Mouse (Mus musculus): ENCODE results near the gene Agxt2. TPM values are rescaled to one million over a fixed set of nuclear protein-coding genes. Genes with fewer than 3 reads are reported as not detected.
A peak's percentile ranks its signal among the peaks of the same experiment; 100 is the strongest.

Gene Agxt2
- polyA plus RNA-seq, 1 experiment from 2014 or later = not detected

- H3K36me3 ChIP-seq (replicated peaks) = no peaks in the 10 kb centered on the region
- no peak for DNase-seq (ENCODE audit: low spot score)
- no peaks in the 10 kb centered on the region for H3K4me1 ChIP-seq
- H3K9me3 ChIP-seq = no peaks in the 10 kb centered on the region
- no peak overlapping the region for H3K27ac ChIP-seq (replicated peaks)
- H3K27me3 ChIP-seq (replicated peaks; ENCODE audit: low read depth, poor library complexity, severe bottlenecking) = no peaks in the 10 kb centered on the region
- H3K4me3 ChIP-seq = no peak overlapping the region
- 78% methylated on average over 2 of the region's 2 CpGs for WGBS
Observed at GRCm38 (mm10) chr15:10387263-10387662, 28.9 kb downstream of the Agxt2 start.

GRCm38 (mm10) chr15:10399795-10400194 is 41.5 kb downstream of the Agxt2 start:
- WGBS = 64% methylated on average over 2 of the region's 2 CpGs
- DNase-seq (ENCODE audit: low spot score) = no peak
- H3K27me3 ChIP-seq (replicated peaks; ENCODE audit: low read depth, poor library complexity, severe bottlenecking) = no peaks in the 10 kb centered on the region

DNA sequence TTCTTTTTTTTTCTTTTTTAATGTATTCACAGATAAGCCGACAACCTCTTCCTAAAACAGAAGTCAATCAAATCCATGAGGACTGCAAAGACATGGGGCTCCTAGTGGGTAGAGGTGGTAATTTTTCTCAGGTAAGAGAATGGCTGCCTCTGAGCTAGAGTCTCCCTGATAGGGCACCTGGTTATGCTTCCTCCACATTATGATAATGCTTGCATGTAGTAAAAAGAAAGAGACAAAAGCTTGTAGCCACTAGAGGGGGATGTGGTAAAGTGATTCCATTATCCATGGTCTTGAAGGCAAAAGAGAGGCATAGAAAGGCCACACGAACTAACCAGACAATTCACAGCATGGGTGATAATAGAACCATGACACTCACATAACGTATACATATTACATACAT is 42.1 kb downstream of the Agxt2 start:
- Histone ChIP-seq H3K9me3 (no peaks in the 10 kb centered on the region), H3K27me3 (replicated peaks; ENCODE audit: low read depth, poor library complexity, severe bottlenecking) (no peaks in the 10 kb centered on the region), H3K27ac (replicated peaks) (no peak overlapping the region), H3K4me3 (no peak overlapping the region), H3K36me3 (replicated peaks) (no peaks in the 10 kb centered on the region), H3K4me1 (peaks cover 5% of the 10 kb centered on the region; the same call in 1 of the 2 replicates)
- 66% methylated on average over 3 of the region's 3 CpGs for WGBS
- DNase-seq (ENCODE audit: low spot score) = no peak

More at GRCm38 (mm10) chr15:10399795-10400194, 41.5 kb downstream of the Agxt2 start:
- H3K4me1 ChIP-seq = peaks cover 5% of the 10 kb centered on the region; the same call in 1 of the 2 replicates
- no peaks in the 10 kb centered on the region for H3K9me3 ChIP-seq
- no peak overlapping the region for H3K4me3 ChIP-seq
- H3K36me3 ChIP-seq (replicated peaks) = no peaks in the 10 kb centered on the region
- H3K27ac ChIP-seq (replicated peaks) = no peak overlapping the region

GRCm38 (mm10) chr15:10409842-10410241 is 51.5 kb downstream of the Agxt2 start:
- no peak for DNase-seq (ENCODE audit: low spot score)
- H3K4me1 ChIP-seq = no peaks in the 10 kb centered on the region
- 88% methylated on average over 3 of the region's 3 CpGs for WGBS
- no peak overlapping the region for H3K27ac ChIP-seq (replicated peaks)
- no peak overlapping the region for H3K4me3 ChIP-seq
- no peaks in the 10 kb centered on the region for H3K36me3 ChIP-seq (replicated peaks)
- H3K27me3 ChIP-seq (replicated peaks; ENCODE audit: low read depth, poor library complexity, severe bottlenecking) = no peaks in the 10 kb centered on the region
- no peaks in the 10 kb centered on the region for H3K9me3 ChIP-seq

DNA sequence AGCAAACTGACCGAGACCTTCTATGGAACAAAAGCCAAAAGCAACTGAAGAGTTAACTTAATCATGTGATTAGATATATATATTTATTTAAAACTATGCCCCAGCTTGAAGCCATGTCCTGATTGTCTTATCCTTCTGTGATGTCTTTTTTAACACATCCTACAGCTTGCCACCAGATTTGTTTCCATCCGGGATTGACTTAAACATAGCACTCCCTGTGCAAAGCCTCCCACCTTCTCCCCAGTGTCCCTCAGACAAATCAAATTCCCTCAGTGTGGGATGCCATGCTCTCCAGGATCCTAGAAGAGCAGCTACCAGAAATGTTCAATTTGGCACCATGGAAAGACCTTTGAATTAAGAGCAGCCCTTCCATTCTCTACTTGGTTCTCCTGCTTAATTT is 52.5 kb downstream of the Agxt2 start:
- H3K27ac ChIP-seq (replicated peaks) = no peak overlapping the region
- 88% methylated on average over 2 of the region's 2 CpGs for WGBS
- H3K9me3 ChIP-seq = no peaks in the 10 kb centered on the region
- H3K4me1 ChIP-seq = no peaks in the 10 kb centered on the region
- no peaks in the 10 kb centered on the region for H3K36me3 ChIP-seq (replicated peaks)
- H3K27me3 ChIP-seq (replicated peaks; ENCODE audit: low read depth, poor library complexity, severe bottlenecking) = no peaks in the 10 kb centered on the region
- no peak overlapping the region for H3K4me3 ChIP-seq
- DNase-seq (ENCODE audit: low spot score) = no peak

DNA sequence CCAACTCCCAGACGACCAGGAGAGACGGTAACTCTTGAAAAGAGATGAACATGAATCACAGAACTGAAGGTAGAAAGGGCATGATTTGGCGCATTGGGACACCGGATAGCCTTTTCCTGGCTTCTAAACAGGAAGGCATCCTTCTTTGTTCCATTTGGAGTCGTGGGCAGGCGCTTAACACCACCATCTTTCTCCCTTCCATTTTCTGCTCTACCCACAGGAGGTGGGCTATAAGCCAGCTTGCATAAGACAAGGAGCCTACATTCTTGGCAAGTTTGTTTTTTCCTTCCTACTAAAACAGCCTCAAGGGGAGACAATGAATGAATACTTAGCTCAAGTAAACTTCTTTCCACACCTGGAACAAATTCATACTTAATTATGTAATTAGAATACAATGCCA is 55.3 kb downstream of the Agxt2 start:
- no peak overlapping the region for H3K27ac ChIP-seq (replicated peaks)
- H3K4me3 ChIP-seq = no peak overlapping the region
- no peaks in the 10 kb centered on the region for H3K27me3 ChIP-seq (replicated peaks; ENCODE audit: low read depth, poor library complexity, severe bottlenecking)
- 87% methylated on average over 6 of the region's 6 CpGs for WGBS
- DNase-seq (ENCODE audit: low spot score) = no peak
- no peaks in the 10 kb centered on the region for H3K4me1 ChIP-seq
- no peaks in the 10 kb centered on the region for H3K9me3 ChIP-seq
- no peaks in the 10 kb centered on the region for H3K36me3 ChIP-seq (replicated peaks)

- H3K4me3 ChIP-seq = no peak overlapping the region
- H3K27ac ChIP-seq (replicated peaks) = no peak overlapping the region
- no peaks in the 10 kb centered on the region for H3K9me3 ChIP-seq
- no peaks in the 10 kb centered on the region for H3K27me3 ChIP-seq (replicated peaks; ENCODE audit: low read depth, poor library complexity, severe bottlenecking)
- DNase-seq (ENCODE audit: low spot score) = peak; percentile 13
- WGBS = 27% methylated on average over 7 of the region's 7 CpGs
- no peaks in the 10 kb centered on the region for H3K36me3 ChIP-seq (replicated peaks)
- peaks cover 8% of the 10 kb centered on the region for H3K4me1 ChIP-seq
Observed at GRCm38 (mm10) chr15:10421138-10421784, 62.9 kb downstream of the Agxt2 start.

- Histone ChIP-seq H3K27me3 (replicated peaks; ENCODE audit: low read depth, poor library complexity, severe bottlenecking) (no peaks in the 10 kb centered on the region), H3K36me3 (replicated peaks) (no peaks in the 10 kb centered on the region), H3K27ac (replicated peaks) (no peak overlapping the region), H3K9me3 (no peaks in the 10 kb centered on the region), H3K4me3 (no peak overlapping the region), H3K4me1 (peaks cover 8% of the 10 kb centered on the region)
- no peak for DNase-seq (ENCODE audit: low spot score)
- WGBS = 67% methylated on average over 1 of the region's 1 CpGs
Observed at GRCm38 (mm10) chr15:10421785-10422144, 63.4 kb downstream of the Agxt2 start.

- Histone ChIP-seq H3K4me3 (no peak overlapping the region), H3K27me3 (replicated peaks; ENCODE audit: low read depth, poor library complexity, severe bottlenecking) (no peaks in the 10 kb centered on the region), H3K27ac (replicated peaks) (no peak overlapping the region), H3K4me1 (peaks cover 8% of the 10 kb centered on the region), H3K9me3 (no peaks in the 10 kb centered on the region), H3K36me3 (replicated peaks) (no peaks in the 10 kb centered on the region)
- no peak for DNase-seq (ENCODE audit: low spot score)
- WGBS = 95% methylated on average over 6 of the region's 6 CpGs
Observed at GRCm38 (mm10) chr15:10426124-10426523, 67.8 kb downstream of the Agxt2 start.

DNA sequence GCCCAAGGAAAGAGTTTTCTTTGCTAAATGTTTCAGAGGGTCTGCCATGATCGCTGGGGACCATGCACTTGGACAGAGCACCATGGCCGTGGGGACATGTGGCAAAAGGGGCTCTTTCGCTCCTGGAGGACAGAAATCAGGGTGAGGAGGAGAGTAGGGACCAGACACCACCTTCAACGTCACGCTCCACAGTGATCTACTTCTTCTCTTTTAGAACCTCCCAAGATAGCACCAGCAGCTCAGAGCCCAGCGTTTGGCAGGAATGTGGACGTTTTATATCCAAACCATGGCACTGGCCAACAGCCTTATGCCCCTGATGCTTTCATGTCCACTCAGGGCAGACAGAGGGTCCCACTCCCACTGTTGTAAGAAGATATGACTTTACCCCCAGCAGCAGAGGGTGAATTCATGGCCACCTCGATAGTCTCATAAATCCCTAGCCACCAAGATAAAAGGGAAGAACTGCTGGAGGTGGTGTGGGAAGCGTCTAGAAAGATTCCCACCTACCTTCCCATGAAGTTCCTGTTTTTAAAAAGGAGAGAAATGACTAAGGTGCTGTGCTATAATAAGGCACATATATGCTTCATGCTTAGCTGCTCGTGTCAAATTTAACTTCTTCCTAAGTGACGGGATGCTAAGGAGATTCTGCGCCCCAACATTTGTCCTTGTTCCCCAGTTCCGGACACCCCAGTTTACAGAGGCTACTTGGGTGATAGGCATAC is 68.4 kb downstream of the Agxt2 start:
- WGBS = 93% methylated on average over 13 of the region's 13 CpGs
- H3K9me3 ChIP-seq = no peaks in the 10 kb centered on the region
- H3K27ac ChIP-seq (replicated peaks) = no peak overlapping the region
- no peaks in the 10 kb centered on the region for H3K36me3 ChIP-seq (replicated peaks)
- H3K4me1 ChIP-seq = peaks cover 4% of the 10 kb centered on the region
- no peak overlapping the region for H3K4me3 ChIP-seq
- H3K27me3 ChIP-seq (replicated peaks; ENCODE audit: low read depth, poor library complexity, severe bottlenecking) = no peaks in the 10 kb centered on the region
- DNase-seq (ENCODE audit: low spot score) = no peak

GRCm38 (mm10) chr15:10436893-10437292 is 78.6 kb downstream of the Agxt2 start:
- Histone ChIP-seq H3K27me3 (replicated peaks; ENCODE audit: low read depth, poor library complexity, severe bottlenecking) (no peaks in the 10 kb centered on the region), H3K27ac (replicated peaks) (no peak overlapping the region), H3K4me1 (no peaks in the 10 kb centered on the region), H3K9me3 (no peaks in the 10 kb centered on the region), H3K4me3 (no peak overlapping the region), H3K36me3 (replicated peaks) (peaks cover 11% of the 10 kb centered on the region)
- WGBS = 93% methylated on average over 1 of the region's 1 CpGs
- no peak for DNase-seq (ENCODE audit: low spot score)

GRCm38 (mm10) chr15:10439963-10440362 is 81.6 kb downstream of the Agxt2 start:
- Histone ChIP-seq H3K9me3 (no peaks in the 10 kb centered on the region), H3K4me1 (no peaks in the 10 kb centered on the region), H3K4me3 (no peak overlapping the region), H3K36me3 (replicated peaks) (peaks cover 29% of the 10 kb centered on the region), H3K27ac (replicated peaks) (no peak overlapping the region), H3K27me3 (replicated peaks; ENCODE audit: low read depth, poor library complexity, severe bottlenecking) (no peaks in the 10 kb centered on the region)
- no peak for DNase-seq (ENCODE audit: low spot score)
- 78% methylated on average over 6 of the region's 6 CpGs for WGBS

DNA sequence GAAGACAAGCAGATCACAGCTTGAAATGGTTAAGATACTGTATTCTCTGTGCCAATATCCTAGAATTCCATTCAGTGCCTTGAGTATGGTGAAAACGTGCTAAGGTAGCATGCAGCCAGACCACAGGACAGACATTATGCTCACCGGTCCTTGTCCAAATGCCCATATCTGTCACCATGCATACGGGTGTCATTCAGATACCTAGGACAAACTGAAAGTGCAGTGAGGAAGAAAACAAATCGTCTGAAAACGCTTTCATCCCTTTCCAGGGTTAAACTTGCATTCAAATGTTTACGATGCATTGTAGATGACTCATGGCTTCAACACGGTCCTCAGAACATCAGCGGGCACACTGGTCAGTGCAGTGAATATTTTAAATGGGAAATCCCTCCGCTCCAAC is 83.2 kb downstream of the Agxt2 start:
- WGBS = 93% methylated on average over 9 of the region's 9 CpGs
- H3K9me3 ChIP-seq = no peaks in the 10 kb centered on the region
- H3K27me3 ChIP-seq (replicated peaks; ENCODE audit: low read depth, poor library complexity, severe bottlenecking) = no peaks in the 10 kb centered on the region
- no peaks in the 10 kb centered on the region for H3K4me1 ChIP-seq
- peaks cover 44% of the 10 kb centered on the region for H3K36me3 ChIP-seq (replicated peaks)
- H3K27ac ChIP-seq (replicated peaks) = no peak overlapping the region
- DNase-seq (ENCODE audit: low spot score) = no peak
- H3K4me3 ChIP-seq = no peak overlapping the region
